Mouse (Mus musculus): ENCODE data around the gene Vmn2r6.
"Not testable (repeated sequence)": the region's sequence is repeated elsewhere in the genome, so short reads cannot be mapped to it uniquely, and the experiment has no call there.

Gene Vmn2r6

DNA sequence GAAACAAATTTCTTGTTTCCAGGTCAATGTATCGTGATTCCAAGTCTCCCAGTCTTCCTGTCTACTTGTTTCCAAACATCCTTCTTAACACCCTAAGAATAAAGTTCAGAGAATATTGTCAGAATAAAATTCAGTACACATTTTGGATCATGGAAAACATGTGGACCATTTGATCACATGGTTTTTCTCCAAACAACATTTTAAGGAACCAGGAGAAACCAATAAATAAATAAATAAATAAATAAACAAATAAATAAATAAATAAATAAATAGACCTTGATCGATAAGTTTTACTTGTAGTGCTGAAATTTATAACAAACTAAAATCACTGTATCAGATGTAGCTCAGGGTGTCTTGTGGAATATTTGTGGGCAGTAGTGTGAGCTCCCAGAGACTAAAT is at the start of gene Vmn2r6:
Gene Vmn2r6, minus strand, starts transcription at position 101 of the 400 bp plus-strand sequence.
- DNase-seq (ENCODE audit: low spot score in 2 of 2): not testable (repeated sequence)

DNA sequence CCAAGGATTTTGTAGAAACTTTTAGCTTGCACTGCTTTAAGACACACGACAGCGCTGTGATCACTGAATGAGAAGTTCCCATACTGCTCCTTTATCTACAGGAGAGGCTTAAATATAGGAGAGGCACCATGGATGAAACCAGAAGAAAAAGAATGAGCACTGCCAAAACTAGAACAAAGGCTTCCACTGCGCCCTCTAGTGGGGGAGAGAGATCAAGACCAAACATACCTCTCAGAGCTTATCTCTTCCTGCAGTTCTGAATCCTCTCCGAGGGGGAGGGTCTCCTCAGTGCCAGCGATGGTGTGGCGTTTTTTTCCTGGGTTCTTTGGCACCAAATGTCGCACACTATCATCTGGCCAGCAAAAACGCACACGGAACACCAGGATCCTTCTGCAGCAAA is 22.0 kb upstream of the Vmn2r6 start:
- DNase-seq (ENCODE audit: low spot score in 2 of 2): no peak

DNA sequence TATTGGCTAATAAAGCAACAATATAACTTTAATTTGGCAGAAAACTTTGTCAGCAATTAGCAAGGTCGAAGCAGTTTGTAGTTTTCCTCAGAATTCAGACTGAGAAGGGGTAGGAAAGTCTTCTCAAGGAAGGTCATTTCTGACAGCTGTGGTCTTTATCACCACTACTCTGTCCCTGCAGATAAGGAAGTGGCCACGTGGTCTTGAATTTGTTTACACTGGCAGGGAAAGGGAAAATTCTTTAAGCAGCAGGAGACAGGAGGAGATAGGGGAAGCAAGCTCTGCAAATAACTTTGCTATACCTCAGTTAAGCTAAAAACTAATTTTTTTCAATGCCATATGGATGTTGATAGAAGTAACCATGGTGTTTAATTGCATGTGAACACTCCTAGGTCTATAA is 3.2 kb upstream of the Vmn2r6 start:
- not testable (repeated sequence) for DNase-seq (ENCODE audit: low spot score in 2 of 2)

DNA sequence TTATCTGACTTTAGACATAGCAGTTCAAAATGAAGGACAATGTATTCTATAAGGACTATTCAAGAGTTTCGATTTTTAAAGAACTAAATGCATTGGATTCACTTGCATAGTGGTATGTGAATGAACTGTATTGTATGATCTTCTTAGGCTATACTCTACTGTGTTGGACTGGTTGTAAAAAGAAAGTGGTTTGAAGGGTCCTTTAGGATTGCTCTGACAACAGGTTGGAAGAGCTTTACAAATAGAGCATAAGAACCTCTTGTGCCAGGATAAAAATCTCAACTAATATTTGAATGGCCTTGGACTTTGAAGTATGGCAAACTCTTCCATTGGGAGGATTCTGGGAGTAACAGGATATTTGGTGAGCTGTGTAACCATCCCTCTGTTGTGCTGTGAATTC is 42.0 kb downstream of the Vmn2r6 start:
- not testable (repeated sequence) for DNase-seq (ENCODE audit: low spot score in 2 of 2)

DNA sequence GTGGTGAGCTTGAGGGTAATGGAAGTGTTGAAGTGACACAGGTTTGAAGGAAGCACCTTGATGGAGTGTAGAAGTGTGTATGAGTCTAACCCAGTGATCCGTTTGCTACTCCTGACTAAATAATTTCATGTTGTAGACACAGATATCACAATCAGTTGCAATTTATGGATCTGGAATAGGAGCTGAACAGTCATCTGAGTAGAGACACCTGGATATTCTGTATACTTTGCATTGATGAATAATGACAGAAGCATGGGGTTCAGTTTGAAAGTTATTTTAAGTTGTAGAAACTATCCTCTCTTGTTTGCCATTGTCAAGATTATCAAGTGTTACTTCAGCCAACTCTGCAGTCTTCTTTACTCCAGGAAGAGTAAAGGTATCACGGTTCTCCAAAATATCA is 55.9 kb downstream of the Vmn2r6 start, which contains the start of gene Vmn2r5:
Gene Vmn2r5, minus strand, starts transcription at position 101 of the 400 bp plus-strand sequence.
- DNase-seq (ENCODE audit: low spot score in 2 of 2): not testable (repeated sequence)

Measured in urinary bladder, adult 18-20 months (tissue).